Mouse (Mus musculus) stomach, embryonic 16.5 days (tissue): ENCODE data around the gene Mef2d. TPM values are rescaled to one million over a fixed set of nuclear protein-coding genes. Genes with fewer than 3 reads are reported as not detected.
A peak's percentile ranks its signal among the peaks of the same experiment; 100 is the strongest.

Experiments
- ATAC-seq: fragments of 200-750 bp; cut with Nextera tagmentation; 2 replicates; pipeline ENCODE4 v1.8.0; 2017; ENCODE audit warnings: moderate number of reproducible peaks, moderate TSS enrichment; ENCODE audit not compliant: insufficient read depth, low FRiP score
- H3K27ac ChIP-seq: fragments of 300-500 bp; sonication (generic); 2 replicates; pipeline ENCODE4 v1.5.1; 2014; ENCODE audit warnings: low read length
- H3K27me3 ChIP-seq: fragments of 300-500 bp; sonication (generic); 2 replicates; pipeline ENCODE4 v1.6.1; 2014; ENCODE audit warnings: low read length, control low read depth, mixed read lengths; ENCODE audit not compliant: control insufficient read depth, insufficient read depth
- H3K36me3 ChIP-seq: fragments of 300-500 bp; sonication (generic); 2 replicates; pipeline ENCODE4 v1.6.1; 2014; ENCODE audit warnings: low read length; ENCODE audit not compliant: control insufficient read depth, insufficient read depth
- H3K4me1 ChIP-seq: fragments of 300-500 bp; sonication (generic); 2 replicates; pipeline ENCODE4 v1.6.1; 2014; ENCODE audit warnings: low read length, control low read depth, mixed read lengths; ENCODE audit not compliant: control insufficient read depth, insufficient read depth
- H3K4me2 ChIP-seq: fragments of 300-500 bp; sonication (generic); 2 replicates; pipeline ENCODE4 v1.6.1; 2014; ENCODE audit warnings: low read depth, low read length, mixed read lengths
- H3K4me3 ChIP-seq: fragments of 300-500 bp; sonication (generic); replicated peaks from 2 replicates; pipeline ENCODE4 v1.5.1; 2014; ENCODE audit warnings: mild to moderate bottlenecking, low read length
- H3K9ac ChIP-seq: fragments of 300-500 bp; sonication (generic); 2 replicates; pipeline ENCODE4 v1.6.1; 2014; ENCODE audit warnings: low read length
- H3K9me3 ChIP-seq: fragments of 300-500 bp; sonication (generic); replicated peaks from 2 replicates; pipeline ENCODE4 v1.6.1; 2016; ENCODE audit warnings: low read length, control low read depth; ENCODE audit not compliant: control insufficient read depth
- WGBS: fragments of 180-500 bp; shearing (Covaris S2); extraction: QIAGEN DNeasy Blood & Tissue Kit; methylation state at CpG from one replicate; pipeline ENCODE4 v1.1.7; 2014; 5-methylcytosine and 5-hydroxymethylcytosine counted together
- polyA plus RNA-seq: library from polyadenylated mRNA; unstranded; fragments of >200 nt; fragmentation: Nextera tagmentation; extraction: Ambion mirVana; gene quantifications from 2 replicates; pipeline ENCODE4 v1.2.1, GENCODE M21; 2015

Mef2d gene
- 15.4 and 18.2 TPM in 2 replicates for polyA plus RNA-seq

- Histone ChIP-seq H3K4me2 (peak within 1 kb of the TSS; percentile 95), H3K4me3 (peak within 1 kb of the TSS; percentile 90), H3K4me1 (peaks cover 67% of the 10 kb centered on the region), H3K27me3 (no peaks in the 10 kb centered on the region), H3K36me3 (no peaks in the 10 kb centered on the region), H3K27ac (peak within 1 kb of the TSS; percentile 99), H3K9me3 (no peaks in the 10 kb centered on the region), H3K9ac (peak within 1 kb of the TSS; percentile 95)
- under 1% methylated on average over 52 of the region's 52 CpGs for WGBS
- peak; percentile 89 for ATAC-seq
These were observed at the start of gene Mef2d for GRCm38 (mm10) chr3:88141787-88142523. Mef2d (plus strand) TSS chr3:88142372.

GRCm38 (mm10) chr3:88094126-88094525, 48.0 kb upstream of the Mef2d start:
- Histone ChIP-seq H3K9ac (no peak overlapping the region), H3K9me3 (no peaks in the 10 kb centered on the region), H3K4me2 (no peak overlapping the region), H3K27ac (no peak overlapping the region), H3K4me1 (no peaks in the 10 kb centered on the region), H3K27me3 (no peaks in the 10 kb centered on the region), H3K36me3 (peaks cover 23% of the 10 kb centered on the region), H3K4me3 (no peak overlapping the region)
- no peak for ATAC-seq
- 93% methylated on average over 5 of the region's 5 CpGs for WGBS

GRCm38 (mm10) chr3:88097666-88098065, 44.5 kb upstream of the Mef2d start:
- H3K9me3 ChIP-seq, result no peaks in the 10 kb centered on the region
- no peaks in the 10 kb centered on the region for H3K27me3 ChIP-seq
- H3K9ac ChIP-seq, result no peak overlapping the region
- H3K4me2 ChIP-seq, result no peak overlapping the region
- ATAC-seq, result no peak
- H3K4me3 ChIP-seq, result no peak overlapping the region
- H3K4me1 ChIP-seq, result no peaks in the 10 kb centered on the region
- peaks cover 11% of the 10 kb centered on the region for H3K36me3 ChIP-seq
- 76% methylated on average over 6 of the region's 6 CpGs for WGBS
- no peak overlapping the region for H3K27ac ChIP-seq

- no peaks in the 10 kb centered on the region for H3K27me3 ChIP-seq
- H3K4me3 ChIP-seq, result no peak overlapping the region
- H3K36me3 ChIP-seq, result peaks cover 7% of the 10 kb centered on the region; the same call in 1 of the 2 replicates
- H3K27ac ChIP-seq, result no peak overlapping the region
- WGBS, result 64% methylated on average over 3 of the region's 3 CpGs
- H3K4me1 ChIP-seq, result no peaks in the 10 kb centered on the region
- no peak overlapping the region for H3K9ac ChIP-seq
- no peak overlapping the region for H3K4me2 ChIP-seq
- no peaks in the 10 kb centered on the region for H3K9me3 ChIP-seq
- no peak for ATAC-seq
These were observed 41.9 kb upstream of the Mef2d start for GRCm38 (mm10) chr3:88100251-88100650.

- Histone ChIP-seq H3K4me3 (no peak overlapping the region), H3K9me3 (no peaks in the 10 kb centered on the region), H3K4me2 (no peak overlapping the region), H3K36me3 (peaks cover 7% of the 10 kb centered on the region; the same call in 1 of the 2 replicates), H3K27ac (no peak overlapping the region), H3K9ac (no peak overlapping the region), H3K27me3 (no peaks in the 10 kb centered on the region), H3K4me1 (no peaks in the 10 kb centered on the region)
- no peak for ATAC-seq
- 88% methylated on average over 7 of the region's 7 CpGs for WGBS
These were observed 40.4 kb upstream of the Mef2d start for GRCm38 (mm10) chr3:88101736-88102135.

- H3K9me3 ChIP-seq, result no peaks in the 10 kb centered on the region
- H3K4me2 ChIP-seq, result no peak overlapping the region
- H3K4me1 ChIP-seq, result no peaks in the 10 kb centered on the region
- no peak overlapping the region for H3K9ac ChIP-seq
- WGBS, result 85% methylated on average over 6 of the region's 6 CpGs
- H3K27me3 ChIP-seq, result no peaks in the 10 kb centered on the region
- no peak overlapping the region for H3K4me3 ChIP-seq
- H3K27ac ChIP-seq, result no peak overlapping the region
- ATAC-seq, result no peak
- H3K36me3 ChIP-seq, result peaks cover 7% of the 10 kb centered on the region; the same call in 1 of the 2 replicates
These were observed 40.0 kb upstream of the Mef2d start for GRCm38 (mm10) chr3:88102196-88102595.

- WGBS, result 80% methylated on average over 6 of the region's 6 CpGs
- Histone ChIP-seq H3K4me2 (no peak overlapping the region), H3K4me3 (no peak overlapping the region), H3K27me3 (no peaks in the 10 kb centered on the region), H3K36me3 (peaks cover 7% of the 10 kb centered on the region; the same call in 1 of the 2 replicates), H3K9ac (no peak overlapping the region), H3K27ac (no peak overlapping the region), H3K4me1 (no peaks in the 10 kb centered on the region), H3K9me3 (no peaks in the 10 kb centered on the region)
- 0 out of 2 replicates have a peak, but pooled peaks have one; percentile 23 for ATAC-seq
These were observed 39.6 kb upstream of the Mef2d start for GRCm38 (mm10) chr3:88102611-88103010.

- no peak for ATAC-seq
- H3K9ac ChIP-seq, result no peak overlapping the region
- WGBS, result 87% methylated on average over 4 of the region's 4 CpGs
- no peak overlapping the region for H3K4me2 ChIP-seq
- H3K27me3 ChIP-seq, result no peaks in the 10 kb centered on the region
- no peaks in the 10 kb centered on the region for H3K9me3 ChIP-seq
- no peak overlapping the region for H3K4me3 ChIP-seq
- peaks cover 3% of the 10 kb centered on the region for H3K36me3 ChIP-seq
- H3K4me1 ChIP-seq, result no peaks in the 10 kb centered on the region
- no peak overlapping the region for H3K27ac ChIP-seq
These were observed 36.0 kb upstream of the Mef2d start for GRCm38 (mm10) chr3:88106126-88106525.

GRCm38 (mm10) chr3:88109126-88109525, 33.0 kb upstream of the Mef2d start:
- Histone ChIP-seq H3K4me3 (no peak overlapping the region), H3K27ac (no peak overlapping the region), H3K9ac (no peak overlapping the region), H3K9me3 (no peaks in the 10 kb centered on the region), H3K27me3 (no peaks in the 10 kb centered on the region), H3K4me2 (no peak overlapping the region), H3K36me3 (peaks cover 15% of the 10 kb centered on the region), H3K4me1 (no peaks in the 10 kb centered on the region)
- 95% methylated on average over 6 of the region's 6 CpGs for WGBS
- no peak for ATAC-seq
